ENCODE assay signal across 12 mouse cellular contexts in genomic region chr17:4133678-4134077, GRCm38 (mm10).
"Had no signal": no experiment of that assay in that cellular context is flagged by ENCODE, and none has a peak within 500 bp of the region (broad histone marks: within the 10 kb centered on the region; RNA-seq: fewer than 3 reads in every experiment).

No protein-coding gene starts in this region.

- H3K9me3 ChIP-seq: limb, embryonic 10.5 days; liver, embryonic 15.5 days; neural tube, embryonic 15.5 days had no signal

- H3K27me3 ChIP-seq: liver, embryonic 15.5 days; neural tube, embryonic 15.5 days had no signal

- DNase-seq: kidney, postnatal 25 days; lung, adult 2 months; lung, postnatal 36 days; right cerebral cortex, adult 18-20 months; right cerebral cortex, postnatal 25 days had no signal

- H3K4me2 ChIP-seq: liver, embryonic 11.5 days; liver, embryonic 15.5 days; neural tube, embryonic 15.5 days had no signal

- H3K4me1 ChIP-seq: liver, embryonic 15.5 days; neural tube, embryonic 15.5 days had no signal

- H3K27ac ChIP-seq: left cerebral cortex, adult 2 months; limb, embryonic 10.5 days; liver, embryonic 15.5 days; neural tube, embryonic 15.5 days had no signal

- H3K9ac ChIP-seq: liver, embryonic 15.5 days; neural tube, embryonic 15.5 days had no signal

- ATAC-seq: lung, postnatal 0 days had no signal

- H3K4me3 ChIP-seq: left cerebral cortex, adult 2 months; limb, embryonic 10.5 days; liver, embryonic 15.5 days; myocyte; neural tube, embryonic 15.5 days had no signal

- H3K36me3 ChIP-seq: limb, embryonic 10.5 days; liver, embryonic 15.5 days; neural tube, embryonic 15.5 days had no signal
